Mouse (Mus musculus): ENCODE measurements at regions not wholly inside any gene's neighbourhood (a gene's known extent, or its start where the extent isn't known, plus 50 kb on each side); places are given as distances from the start of the nearest gene placed in this dataset.

- no peak for DNase-seq
Measured at GRCm38 (mm10) chr1:47093289-47093947, 200.8 kb upstream of the Slc39a10 start.

- no peak for DNase-seq
Measured at GRCm38 (mm10) chr1:47076423-47076822, 183.8 kb upstream of the Slc39a10 start.

GRCm38 (mm10) chr1:47058149-47058548 lies 165.5 kb upstream of the Slc39a10 start:
- no peak for DNase-seq

GRCm38 (mm10) chr1:47057344-47057743 lies 164.7 kb upstream of the Slc39a10 start:
- no peak for DNase-seq

GRCm38 (mm10) chr1:47051109-47051508 lies 158.5 kb upstream of the Slc39a10 start:
- no peak for DNase-seq

- no peak for DNase-seq
Measured at GRCm38 (mm10) chr1:47050492-47050891, 157.8 kb upstream of the Slc39a10 start.

GRCm38 (mm10) chr1:47037576-47037975 lies 144.9 kb upstream of the Slc39a10 start:
- DNase-seq: no peak

- DNase-seq: no peak
Measured at GRCm38 (mm10) chr1:47019356-47019755, 126.7 kb upstream of the Slc39a10 start.

- DNase-seq: no peak
Measured at GRCm38 (mm10) chr1:47014526-47014925, 121.9 kb upstream of the Slc39a10 start.

GRCm38 (mm10) chr1:47003746-47004145 lies 111.1 kb upstream of the Slc39a10 start:
- DNase-seq: no peak

- no peak for DNase-seq
Measured at GRCm38 (mm10) chr1:46999337-46999736, 106.7 kb upstream of the Slc39a10 start.

- no peak for DNase-seq
Measured at GRCm38 (mm10) chr1:46985978-46986377, 93.3 kb upstream of the Slc39a10 start.

- no peak for DNase-seq
Measured at GRCm38 (mm10) chr1:46983093-46983492, 90.4 kb upstream of the Slc39a10 start.

- DNase-seq: no peak
Measured at GRCm38 (mm10) chr1:46970470-46970869, 77.8 kb upstream of the Slc39a10 start.

- no peak for DNase-seq
Measured at GRCm38 (mm10) chr1:46968361-46968760, 75.7 kb upstream of the Slc39a10 start.

- no peak for DNase-seq
Measured at GRCm38 (mm10) chr1:46966917-46967266, 74.2 kb upstream of the Slc39a10 start.

- DNase-seq: peak; percentile 42
Measured at GRCm38 (mm10) chr1:46965996-46966916, 73.6 kb upstream of the Slc39a10 start.

- DNase-seq: peak; percentile 45
Measured at GRCm38 (mm10) chr1:46963973-46964727, 71.5 kb upstream of the Slc39a10 start.
